ENCODE assay signal across 12 mouse cellular contexts in the genomic region with DNA sequence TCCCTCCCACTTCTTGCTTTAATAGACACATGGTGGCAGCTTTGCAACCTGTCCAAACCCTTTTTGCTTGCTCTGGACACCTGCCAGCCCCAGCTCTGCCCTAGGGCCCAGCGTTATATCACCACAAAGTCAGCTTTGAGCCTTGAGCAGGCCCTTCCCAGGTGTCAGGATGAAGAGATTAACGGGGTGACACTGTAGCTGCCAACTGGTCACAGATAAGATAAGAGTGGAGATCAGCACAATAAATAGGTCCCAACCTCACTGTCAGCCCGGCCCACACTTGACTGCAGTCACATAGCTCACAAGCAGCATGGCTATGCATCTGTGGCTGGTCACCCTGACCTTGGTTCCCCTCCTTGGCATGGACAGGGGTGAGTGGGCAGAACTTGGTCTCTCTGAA. TPM values are rescaled to one million over a fixed set of nuclear protein-coding genes. Genes with fewer than 3 reads are reported as not detected.
A peak's percentile ranks its signal among the peaks of the same experiment; 100 is the strongest.
DNase-seq lines count a peak whose midpoint lies in the region; ATAC-seq lines count a peak whose summit lies in the region.
"Had no signal": no experiment of that assay in that cellular context is flagged by ENCODE, and none has a peak within 500 bp of the region (broad histone marks: within the 10 kb centered on the region; RNA-seq: fewer than 3 reads in every experiment).

Gene Spink4 (plus strand): TSS at position 268 of the 400 bp plus-strand sequence.

- no peak for ATAC-seq in heart, embryonic 11.5 days (replicated peaks; ENCODE audit: insufficient number of reproducible peaks, low FRiP score, low TSS enrichment)
- ATAC-seq in forebrain, embryonic 12.5 days (ENCODE audit: low FRiP score): no peak
- ATAC-seq: midbrain, embryonic 13.5 days had no signal

- no peaks in the 10 kb centered on the region for H3K27me3 ChIP-seq in heart, embryonic 11.5 days (ENCODE audit: control insufficient read depth, insufficient read depth, low read length)
- no peaks in the 10 kb centered on the region for H3K27me3 ChIP-seq in forebrain, embryonic 12.5 days
- H3K27me3 ChIP-seq: midbrain, embryonic 13.5 days had no signal

- no peak within 1 kb of the TSS for H3K4me2 ChIP-seq in heart, embryonic 11.5 days
- no peak within 1 kb of the TSS for H3K4me2 ChIP-seq in forebrain, embryonic 12.5 days
- H3K4me2 ChIP-seq: midbrain, embryonic 13.5 days had no signal

- 0 out of 2 replicates have a peak within 1 kb of the TSS, but pooled peaks have one; percentile 2 for H3K9ac ChIP-seq in heart, embryonic 11.5 days (ENCODE audit: low read depth, low read length)
- H3K9ac ChIP-seq in forebrain, embryonic 12.5 days: no peak within 1 kb of the TSS
- H3K9ac ChIP-seq: midbrain, embryonic 13.5 days had no signal

- no peak within 1 kb of the TSS for H3K4me3 ChIP-seq in heart, embryonic 11.5 days (ENCODE audit: low read depth, low read length)
- no peak within 1 kb of the TSS for H3K4me3 ChIP-seq in forebrain, embryonic 12.5 days (replicated peaks)
- H3K4me3 ChIP-seq: embryonic facial prominence, embryonic 10.5 days; midbrain, embryonic 13.5 days had no signal

- peak within 1 kb of the TSS; percentile 37; the same call in 1 of the 2 replicates for H3K27ac ChIP-seq in heart, embryonic 11.5 days (ENCODE audit: low read depth, low read length)
- H3K27ac ChIP-seq in forebrain, embryonic 12.5 days: no peak within 1 kb of the TSS
- H3K27ac ChIP-seq: embryonic facial prominence, embryonic 10.5 days; midbrain, embryonic 13.5 days had no signal

- WGBS in heart, embryonic 11.5 days (ENCODE audit: insufficient replicate concordance): 7% methylated on average over 3 of the region's 3 CpGs
- WGBS in forebrain, embryonic 12.5 days: 85% methylated on average over 3 of the region's 3 CpGs

- no peak for DNase-seq in heart, adult 11 months
- DNase-seq in adrenal gland, postnatal 36 days: peak; percentile 49 to 52
- peak; percentile 36 for DNase-seq in kidney, adult 9 months
- peak; percentile 39 for DNase-seq in lung, postnatal 14 days
- no peak for DNase-seq in frontal cortex, postnatal 10 days (ENCODE audit: low spot score in 2 of 2)
- DNase-seq in thymus, postnatal 14 days: no peak

- peaks cover 8% of the 10 kb centered on the region for H3K4me1 ChIP-seq in heart, embryonic 11.5 days (ENCODE audit: control insufficient read depth, insufficient read depth, low read length)
- H3K4me1 ChIP-seq in forebrain, embryonic 12.5 days: no peaks in the 10 kb centered on the region
- H3K4me1 ChIP-seq: embryonic facial prominence, embryonic 10.5 days; midbrain, embryonic 13.5 days had no signal

- no peaks in the 10 kb centered on the region for H3K36me3 ChIP-seq in heart, embryonic 11.5 days (ENCODE audit: control insufficient read depth, insufficient read depth, low read length)
- no peaks in the 10 kb centered on the region for H3K36me3 ChIP-seq in forebrain, embryonic 12.5 days (replicated peaks)
- H3K36me3 ChIP-seq: embryonic facial prominence, embryonic 10.5 days; midbrain, embryonic 13.5 days had no signal

- H3K9me3 ChIP-seq in heart, embryonic 11.5 days (replicated peaks; ENCODE audit: control insufficient read depth, low read length): no peaks in the 10 kb centered on the region
- no peaks in the 10 kb centered on the region; the same call in 1 of the 2 replicates for H3K9me3 ChIP-seq in forebrain, embryonic 12.5 days
- H3K9me3 ChIP-seq: embryonic facial prominence, embryonic 10.5 days; midbrain, embryonic 13.5 days had no signal

RNA-seq across cellular contexts. Expression of gene Spink4, which starts in this region (rescaled TPM):
- polyA plus RNA-seq in heart, embryonic 11.5 days (2014; fragmentation: Nextera tagmentation; extraction: Ambion mirVana): 5.9 and 7.9 TPM in 2 replicates
- 10 to 100 TPM in 1 of 2 experiments, not detected in 1; 12.8 TPM for total RNA-seq in adrenal gland, postnatal 36 days (2021)
- polyA plus RNA-seq in forebrain, embryonic 12.5 days (2016; fragmentation: Nextera tagmentation; extraction: Ambion mirVana): not detected in 2 replicates
- total RNA-seq: granulocyte monocyte progenitor cell, adult 5-6 weeks had no signal
- polyA plus RNA-seq: embryonic facial prominence, embryonic 10.5 days; midbrain, embryonic 13.5 days; spleen, adult 2 months had no signal

Comparison
In these comparisons a context has a peak if more than half of its experiments do, and no peak if none do; other contexts are left out.
1. DNase-seq: peak in adrenal gland, postnatal 36 days (2 of 2), kidney, adult 9 months (single experiment) and lung, postnatal 14 days (single experiment); none in heart, adult 11 months (single experiment), frontal cortex, postnatal 10 days (0 of 2) and thymus, postnatal 14 days (single experiment).